Mouse (Mus musculus): Measurements from ENCODE around the gene C1qtnf4. TPM values are rescaled to one million over a fixed set of nuclear protein-coding genes. Genes with fewer than 3 reads are reported as not detected.

The C1qtnf4 gene
- 1.9 and 2.2 TPM in 2 replicates for polyA plus RNA-seq (2012; rRNA removed)
- polyA plus RNA-seq (2014; fragmentation: Nextera tagmentation; extraction: Ambion mirVana), result 2.5 and 2.7 TPM in 2 replicates

GRCm38 (mm10) chr2:90885218-90886041 is at the start of gene C1qtnf4:
TSS of gene C1qtnf4 (plus strand) at chr2:90885860.
- Histone ChIP-seq H3K27ac (no peak within 1 kb of the TSS), H3K36me3 (replicated peaks; ENCODE audit: control insufficient read depth, insufficient read depth, low read depth) (no peaks in the 10 kb centered on the region), H3K4me1 (replicated peaks; ENCODE audit: control insufficient read depth in 2 of 2, insufficient read depth in 2 of 2, low read length in 1 of 2) (peaks cover 4 to 6% of the 10 kb centered on the region in 2 experiments; a peak in 3 of 4 replicates), H3K27me3 (ENCODE audit: control insufficient read depth, insufficient read depth, low read length) (peaks cover 66% of the 10 kb centered on the region), H3K9ac (replicated peaks) (no peak within 1 kb of the TSS), H3K9me3 (ENCODE audit: control insufficient read depth, low read length) (no peaks in the 10 kb centered on the region), H3K4me2 (ENCODE audit: low read depth) (peak within 1 kb of the TSS; percentile 34), H3K4me3 (ENCODE audit: insufficient read depth in 1 of 2, low read depth in 2 of 2, low read length in 2 of 2) (peak within 1 kb of the TSS in 1 of 2 experiments; percentile 25; a peak in 1 of 4 replicates)
- no peak for ATAC-seq (ENCODE audit: insufficient read depth)
- TF ChIP-seq CTCF (IDR thresholded peaks at IDR 0.05; ENCODE audit: low read depth), result no peak
- no peak for TF ChIP-seq EP300 (IDR thresholded peaks at IDR 0.05; ENCODE audit: low read depth)
- 2% methylated on average over 45 of the region's 45 CpGs for WGBS (ENCODE audit: insufficient replicate concordance)
- DNase-seq (ENCODE audit: low read depth in 3 of 3, low spot score in 3 of 3), result no peak

GRCm38 (mm10) chr2:90838621-90839020 is 47.0 kb upstream of the C1qtnf4 start:
- 68% methylated on average over 2 of the region's 2 CpGs for WGBS (ENCODE audit: insufficient replicate concordance)
- no peaks in the 10 kb centered on the region for H3K36me3 ChIP-seq (replicated peaks; ENCODE audit: control insufficient read depth, insufficient read depth, low read depth)
- no peak overlapping the region for H3K9ac ChIP-seq (replicated peaks)
- peaks cover 2% of the 10 kb centered on the region for H3K27me3 ChIP-seq (ENCODE audit: control insufficient read depth, insufficient read depth, low read length)
- no peak overlapping the region for H3K27ac ChIP-seq
- H3K4me1 ChIP-seq (replicated peaks; ENCODE audit: control insufficient read depth in 2 of 2, insufficient read depth in 2 of 2, low read length in 1 of 2), result no peaks in the 10 kb centered on the region
- DNase-seq (ENCODE audit: low read depth in 3 of 3, low spot score in 3 of 3) (no peak), ATAC-seq (ENCODE audit: insufficient read depth) (no peak)
- TF ChIP-seq EP300 (IDR thresholded peaks at IDR 0.05; ENCODE audit: low read depth) (no peak), CTCF (IDR thresholded peaks at IDR 0.05; ENCODE audit: low read depth) (no peak)
- no peaks in the 10 kb centered on the region for H3K9me3 ChIP-seq (ENCODE audit: control insufficient read depth, low read length)
- H3K4me3 ChIP-seq (ENCODE audit: insufficient read depth in 1 of 2, low read depth in 2 of 2, low read length in 2 of 2), result no peak overlapping the region
- no peak overlapping the region for H3K4me2 ChIP-seq (ENCODE audit: low read depth)

GRCm38 (mm10) chr2:90843666-90844065 is 42.0 kb upstream of the C1qtnf4 start:
- DNase-seq (ENCODE audit: low read depth in 3 of 3, low spot score in 3 of 3) (no peak), ATAC-seq (ENCODE audit: insufficient read depth) (no peak)
- Histone ChIP-seq H3K36me3 (replicated peaks; ENCODE audit: control insufficient read depth, insufficient read depth, low read depth) (no peaks in the 10 kb centered on the region), H3K27me3 (ENCODE audit: control insufficient read depth, insufficient read depth, low read length) (no peaks in the 10 kb centered on the region), H3K9ac (replicated peaks) (no peak overlapping the region), H3K9me3 (ENCODE audit: control insufficient read depth, low read length) (no peaks in the 10 kb centered on the region), H3K4me2 (ENCODE audit: low read depth) (no peak overlapping the region), H3K27ac (no peak overlapping the region), H3K4me1 (replicated peaks; ENCODE audit: control insufficient read depth in 2 of 2, insufficient read depth in 2 of 2, low read length in 1 of 2) (peaks cover 19% of the 10 kb centered on the region in 2 experiments), H3K4me3 (ENCODE audit: insufficient read depth in 1 of 2, low read depth in 2 of 2, low read length in 2 of 2) (no peak overlapping the region)
- 67% methylated on average over 1 of the region's 1 CpGs for WGBS (ENCODE audit: insufficient replicate concordance)
- no peak for TF ChIP-seq CTCF (IDR thresholded peaks at IDR 0.05; ENCODE audit: low read depth)
- no peak for TF ChIP-seq EP300 (IDR thresholded peaks at IDR 0.05; ENCODE audit: low read depth)

GRCm38 (mm10) chr2:90844262-90844661 is 41.4 kb upstream of the C1qtnf4 start:
- 70% methylated on average over 5 of the region's 5 CpGs for WGBS (ENCODE audit: insufficient replicate concordance)
- no peak overlapping the region for H3K27ac ChIP-seq
- ATAC-seq (ENCODE audit: insufficient read depth) (no peak), DNase-seq (ENCODE audit: low read depth in 3 of 3, low spot score in 3 of 3) (no peak)
- H3K4me3 ChIP-seq (ENCODE audit: insufficient read depth in 1 of 2, low read depth in 2 of 2, low read length in 2 of 2), result no peak overlapping the region
- peaks cover 19% of the 10 kb centered on the region in 2 experiments for H3K4me1 ChIP-seq (replicated peaks; ENCODE audit: control insufficient read depth in 2 of 2, insufficient read depth in 2 of 2, low read length in 1 of 2)
- no peaks in the 10 kb centered on the region for H3K9me3 ChIP-seq (ENCODE audit: control insufficient read depth, low read length)
- no peak for TF ChIP-seq CTCF (IDR thresholded peaks at IDR 0.05; ENCODE audit: low read depth)
- TF ChIP-seq EP300 (IDR thresholded peaks at IDR 0.05; ENCODE audit: low read depth), result no peak
- H3K36me3 ChIP-seq (replicated peaks; ENCODE audit: control insufficient read depth, insufficient read depth, low read depth), result no peaks in the 10 kb centered on the region
- H3K27me3 ChIP-seq (ENCODE audit: control insufficient read depth, insufficient read depth, low read length), result no peaks in the 10 kb centered on the region
- no peak overlapping the region for H3K9ac ChIP-seq (replicated peaks)
- H3K4me2 ChIP-seq (ENCODE audit: low read depth), result no peak overlapping the region

GRCm38 (mm10) chr2:90845234-90845633 is 40.4 kb upstream of the C1qtnf4 start:
- no peak for ATAC-seq (ENCODE audit: insufficient read depth)
- Histone ChIP-seq H3K36me3 (replicated peaks; ENCODE audit: control insufficient read depth, insufficient read depth, low read depth) (peaks cover under 1% of the 10 kb centered on the region; the same call in 1 of the 2 replicates), H3K9me3 (ENCODE audit: control insufficient read depth, low read length) (no peaks in the 10 kb centered on the region), H3K27ac (no peak overlapping the region), H3K9ac (replicated peaks) (no peak overlapping the region), H3K4me1 (replicated peaks; ENCODE audit: control insufficient read depth in 2 of 2, insufficient read depth in 2 of 2, low read length in 1 of 2) (peaks cover 19% of the 10 kb centered on the region in 2 experiments), H3K4me3 (ENCODE audit: insufficient read depth in 1 of 2, low read depth in 2 of 2, low read length in 2 of 2) (no peak overlapping the region), H3K4me2 (ENCODE audit: low read depth) (no peak overlapping the region), H3K27me3 (ENCODE audit: control insufficient read depth, insufficient read depth, low read length) (no peaks in the 10 kb centered on the region)
- WGBS (ENCODE audit: insufficient replicate concordance), result 50% methylated on average over 5 of the region's 5 CpGs
- DNase-seq (ENCODE audit: low read depth in 3 of 3, low spot score in 3 of 3), result no peak
- TF ChIP-seq CTCF (IDR thresholded peaks at IDR 0.05; ENCODE audit: low read depth) (no peak), EP300 (IDR thresholded peaks at IDR 0.05; ENCODE audit: low read depth) (no peak)
